Mouse (Mus musculus): Measurements from ENCODE around the gene Cdkal1.

DNA sequence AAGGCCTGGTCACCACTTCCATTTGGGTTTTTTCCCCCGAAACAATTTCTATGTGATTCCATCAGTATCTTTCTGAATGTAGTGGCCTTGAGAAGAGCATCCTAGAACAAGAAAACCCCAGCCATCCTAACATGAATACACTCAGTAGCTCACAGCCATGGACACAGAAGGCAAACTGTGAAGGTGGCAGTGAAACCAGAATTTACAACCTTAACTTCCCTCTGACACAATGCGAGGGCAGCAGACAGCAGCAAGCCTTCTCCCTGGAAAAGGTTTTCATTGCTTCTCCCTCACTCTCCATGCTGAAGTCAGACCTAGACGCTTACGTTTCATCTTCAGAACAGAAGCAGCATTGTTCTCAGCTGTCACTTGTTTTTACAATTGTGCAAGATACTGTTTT, 87.9 kb downstream of the Cdkal1 start:
- TF ChIP-seq MAFK (IDR thresholded peaks at IDR 0.05; ENCODE audit: insufficient read depth, low read depth, low read length) (no peak), CHD2 (IDR thresholded peaks at IDR 0.05; ENCODE audit: low read depth, low read length) (no peak), HCFC1 (IDR thresholded peaks at IDR 0.05; ENCODE audit: borderline replicate concordance, insufficient read depth, low read length) (no peak), ZC3H11A (IDR thresholded peaks at IDR 0.05; ENCODE audit: borderline replicate concordance, low read depth, low read length) (no peak)

Data from ES-E14 (cell line).